Mouse (Mus musculus): ENCODE measurements around the gene Gm14399.
"Not testable (repeated sequence)": the region's sequence is repeated elsewhere in the genome, so short reads cannot be mapped to it uniquely, and the experiment has no call there.

DNA sequence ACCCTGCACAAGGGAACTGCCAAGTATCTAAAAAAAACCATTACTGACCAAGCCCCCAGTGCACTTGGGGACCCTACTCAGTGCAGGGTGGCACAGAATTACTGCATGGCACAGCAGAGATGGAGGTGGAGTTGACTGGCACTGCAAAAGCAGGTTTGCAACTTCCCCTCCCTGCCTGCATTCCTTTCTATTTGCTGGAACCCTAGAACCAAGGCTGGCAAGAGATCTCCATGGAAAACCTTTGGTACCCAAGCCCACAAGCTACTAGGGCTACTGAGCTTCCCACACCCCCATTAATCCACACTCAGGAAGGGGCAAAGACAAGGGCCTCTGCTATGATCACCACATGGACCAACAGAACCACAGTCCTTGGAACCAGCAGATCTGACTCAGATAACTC is 1.2 kb downstream of the Gm14399 start:
- TF ChIP-seq CTCF (IDR thresholded peaks at IDR 0.05; ENCODE audit: low read depth, low read length); EP300 (IDR thresholded peaks at IDR 0.05; ENCODE audit: insufficient read depth, low read depth, low read length); POLR2A (IDR thresholded peaks at IDR 0.05; ENCODE audit: insufficient read depth, low read length): not testable (repeated sequence)
